Mouse (Mus musculus): ENCODE measurements around the gene Zfp362. TPM values are rescaled to one million over a fixed set of nuclear protein-coding genes. Genes with fewer than 3 reads are reported as not detected.

Gene Zfp362
- polyA plus RNA-seq, 1 experiment from 2014 or later, result 29.8 TPM

Other genes starting within 250 kb of the Zfp362 start
- 4.3 and 4.9 TPM in 2 replicates for gene Zscan20, start 195.9 kb downstream of the Zfp362 start, polyA plus RNA-seq (2015; fragmentation: Nextera tagmentation; extraction: Ambion mirVana)
- 1.6 and 2.0 TPM in 2 replicates for gene Tlr12, start 187.4 kb downstream of the Zfp362 start, polyA plus RNA-seq (2015; fragmentation: Nextera tagmentation; extraction: Ambion mirVana)
- 19.9 and 23.5 TPM in 2 replicates for gene Phc2, start 151.3 kb downstream of the Zfp362 start, polyA plus RNA-seq (2015; fragmentation: Nextera tagmentation; extraction: Ambion mirVana)
- 0.23 and 0.36 TPM in 2 replicates for gene A3galt2, start 50.7 kb downstream of the Zfp362 start, polyA plus RNA-seq (2015; fragmentation: Nextera tagmentation; extraction: Ambion mirVana)
- 23.8 and 25.1 TPM in 2 replicates for gene Trim62, start 77.5 kb upstream of the Zfp362 start, polyA plus RNA-seq (2015; fragmentation: Nextera tagmentation; extraction: Ambion mirVana)
- gene Azin2, start 156.4 kb upstream of the Zfp362 start, polyA plus RNA-seq (2015; fragmentation: Nextera tagmentation; extraction: Ambion mirVana), result 23.0 and 23.3 TPM in 2 replicates
- 86.5 and 88.6 TPM in 2 replicates for gene Ak2, start 185.9 kb upstream of the Zfp362 start, polyA plus RNA-seq (2015; fragmentation: Nextera tagmentation; extraction: Ambion mirVana)